Mouse (Mus musculus) left cerebral cortex, adult 2 months (tissue): ENCODE results near the gene Akap10. TPM values are rescaled to one million over a fixed set of nuclear protein-coding genes. Genes with fewer than 3 reads are reported as not detected.

Experiments
- DNase-seq, 2 experiments: peaks; one replicate each; pipeline ENCODE4 v3.0.0; 2021 to 2022; ENCODE audit warnings: low spot score in 2 of 2, mixed read lengths in 1 of 2; ENCODE audit errors: extremely low spot score in 1 of 2
- H3K27ac ChIP-seq: fragments of 200-600 bp; 2 replicates; pipeline ENCODE4 v1.8.1; 2022
- H3K4me3 ChIP-seq: fragments of 200-600 bp; 2 replicates; pipeline ENCODE4 v1.8.1; 2022
- CTCF ChIP-seq: fragments of 200-600 bp; IDR thresholded peaks from 2 replicates; pipeline ENCODE4 v1.8.1; 2022; ENCODE audit warnings: antibody characterized with exemption, mild to moderate bottlenecking, moderate library complexity
- intact Hi-C: fragments of 180-260 bp; cut with DNase I; formaldehyde crosslinking; loops from one replicate; pipeline ENCODE4 v1.15.1; 2025
- total RNA-seq, 2 experiments: library from RNA; stranded (reverse); gene quantifications; 2 replicates each; pipeline ENCODE4 v1.2.3; 2021

The Akap10 gene
- total RNA-seq, 2 experiments from 2014 or later, result 36.8 to 37.0 TPM

DNA sequence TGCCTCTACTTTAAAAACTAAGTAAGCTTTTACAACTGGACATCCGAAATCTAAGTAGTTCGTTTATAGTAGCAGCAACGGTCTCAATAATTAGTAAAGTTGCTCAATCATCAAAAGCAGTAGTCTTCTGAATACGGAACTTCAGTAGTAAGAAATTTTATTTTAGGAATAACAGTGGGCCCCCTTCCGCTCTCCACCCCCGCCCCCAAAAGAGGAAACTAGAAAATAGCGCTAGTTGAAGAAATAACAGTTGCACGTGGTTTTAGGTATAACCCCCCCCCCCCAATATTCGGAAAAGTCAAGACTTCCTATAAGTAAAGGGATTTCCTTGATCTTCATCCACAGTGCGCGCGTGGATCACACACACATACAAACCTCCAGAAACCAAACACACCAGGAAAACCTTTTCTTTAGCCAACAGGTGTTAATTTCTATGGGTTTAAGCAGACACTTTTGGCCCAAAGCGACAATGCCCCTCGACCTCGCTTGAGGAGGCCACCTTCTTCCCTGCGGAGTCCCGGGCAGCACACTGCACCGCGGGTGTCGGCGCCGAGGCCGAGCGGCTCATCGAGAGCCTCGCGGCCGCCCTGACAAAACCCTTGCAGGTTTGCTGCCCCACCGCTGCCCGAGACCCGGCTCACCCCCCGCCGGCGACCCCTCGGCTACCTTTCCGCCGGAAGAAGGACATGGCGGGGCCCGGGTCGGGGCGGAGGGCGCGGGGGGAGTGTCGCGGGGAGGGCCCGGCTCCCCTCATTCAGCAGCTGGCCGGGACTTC lies 542 bp downstream of the Akap10 start:
- intact Hi-C loops, result loop anchor here (5.0 kb wide), 1 partner anchor 353 kb away; the partner anchor contains the start of genes Ttc19 and Zswim7
- H3K4me3 ChIP-seq, result peak overlapping the region; percentile 96
- H3K27ac ChIP-seq, result peak overlapping the region; percentile 99
- no peak for DNase-seq
- TF ChIP-seq CTCF, result no peak

DNA sequence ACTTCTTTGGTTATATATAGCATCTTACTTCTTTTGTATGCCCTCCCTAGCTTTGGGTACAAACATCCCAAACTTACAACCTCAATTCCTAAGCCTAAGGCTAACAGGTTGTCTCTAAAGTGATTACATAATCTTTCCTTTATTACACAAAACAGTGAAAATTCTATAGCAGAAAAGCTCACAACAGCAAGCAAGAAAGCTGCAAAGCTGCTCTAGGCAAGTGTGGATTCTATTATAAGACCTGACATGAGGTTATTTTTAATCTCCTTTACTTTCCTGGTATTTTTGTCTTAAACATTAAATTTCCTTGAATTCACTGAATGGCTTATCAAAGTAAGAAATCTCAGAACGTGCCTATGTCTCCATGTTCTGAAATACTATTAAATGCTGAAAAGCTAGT lies 6.7 kb downstream of the Akap10 start:
- intact Hi-C loops, result no loop called here
- no peak for DNase-seq
- H3K27ac ChIP-seq, result no peak overlapping the region; the same call in 1 of the 2 replicates
- no peak for TF ChIP-seq CTCF
- no peak overlapping the region for H3K4me3 ChIP-seq

DNA sequence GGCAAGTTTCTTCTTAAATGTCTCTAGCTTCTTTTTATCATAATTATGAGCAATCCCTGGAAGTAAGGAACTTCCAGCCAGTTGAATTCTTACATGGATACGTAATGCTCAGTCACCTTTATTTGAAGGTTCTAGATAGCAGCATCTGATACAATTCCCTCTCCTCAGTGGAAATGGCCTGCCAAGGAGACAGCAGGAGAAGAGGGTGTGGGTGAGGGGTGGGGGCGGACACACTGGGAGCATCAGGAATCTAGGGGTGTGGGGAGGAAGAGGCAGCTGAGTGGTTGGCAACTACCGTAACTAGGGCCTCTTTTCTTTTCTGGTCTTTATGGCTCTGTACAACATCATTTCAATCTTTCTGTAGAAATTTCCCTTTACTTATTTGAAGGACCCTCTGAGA lies 10.3 kb downstream of the Akap10 start:
- Histone ChIP-seq H3K27ac (no peak overlapping the region), H3K4me3 (no peak overlapping the region)
- DNase-seq, result no peak
- intact Hi-C loops, result no loop called here
- TF ChIP-seq CTCF, result no peak

DNA sequence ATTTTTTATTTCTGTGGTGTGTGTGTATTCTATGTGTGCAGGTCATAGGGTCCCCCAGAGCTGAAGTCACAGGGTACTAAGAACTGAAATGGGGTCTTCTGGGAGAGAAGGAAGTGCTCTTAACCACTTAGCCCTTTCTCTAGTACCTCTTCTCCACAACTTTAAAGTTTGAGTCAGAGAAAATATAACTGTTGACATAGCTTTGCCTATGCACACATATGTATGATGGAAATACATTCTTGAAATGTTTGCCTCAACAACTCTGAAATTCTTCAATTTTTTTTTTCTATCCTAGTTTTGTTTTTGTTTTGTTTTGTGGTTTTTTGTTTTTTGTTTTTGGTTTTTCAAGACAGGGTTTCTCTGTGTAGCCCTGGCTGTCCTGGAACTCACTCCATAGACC lies 21.7 kb downstream of the Akap10 start:
- Histone ChIP-seq H3K4me3 (no peak overlapping the region), H3K27ac (no peak overlapping the region)
- no peak for TF ChIP-seq CTCF
- intact Hi-C loops, result no loop called here
- DNase-seq, result no peak

DNA sequence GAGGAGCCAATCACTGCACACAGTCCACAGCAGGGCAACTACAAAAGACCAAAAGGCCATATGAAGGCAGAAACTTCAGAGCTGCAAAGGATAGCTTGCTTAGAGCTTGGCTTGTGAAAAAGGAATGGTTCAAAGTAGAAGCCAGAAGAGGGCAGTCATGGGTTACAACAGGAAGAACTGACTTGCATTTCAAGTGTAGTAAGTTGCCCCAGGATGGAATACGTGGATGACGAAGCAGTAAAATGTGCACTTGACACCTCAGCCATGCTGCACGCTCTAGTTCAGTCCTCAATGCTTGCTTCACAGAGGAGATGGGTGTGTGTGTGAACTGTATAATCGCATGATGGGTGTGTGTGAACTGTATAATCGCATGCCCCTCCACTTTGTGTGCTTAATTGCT lies 47.9 kb downstream of the Akap10 start:
- H3K27ac ChIP-seq, result no peak overlapping the region
- no peak for DNase-seq
- peak; percentile 43 for TF ChIP-seq CTCF
- intact Hi-C loops, result no loop called here
- H3K4me3 ChIP-seq, result no peak overlapping the region

DNA sequence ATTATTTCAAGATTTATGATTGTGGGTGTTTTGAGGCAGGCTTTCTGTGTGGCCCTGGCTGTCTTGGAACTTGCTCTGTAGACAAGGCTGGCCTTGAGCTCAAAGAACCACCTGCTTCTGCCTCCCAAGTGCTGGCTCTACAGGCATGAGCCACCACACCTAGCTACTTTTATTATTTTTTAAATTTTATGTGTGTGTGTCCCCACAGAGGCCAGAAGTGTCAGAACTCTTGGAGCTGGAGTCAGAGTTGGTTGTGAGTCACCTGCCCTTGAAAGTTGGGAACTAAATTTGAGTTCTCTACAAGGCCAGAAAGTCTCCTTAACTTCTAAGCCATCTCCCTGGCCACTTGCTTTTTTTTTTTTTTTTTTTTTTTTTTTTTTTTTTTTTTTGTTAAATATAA lies 50.1 kb downstream of the Akap10 start:
- no peak for TF ChIP-seq CTCF
- Histone ChIP-seq H3K4me3 (no peak overlapping the region), H3K27ac (no peak overlapping the region)
- intact Hi-C loops, result no loop called here
- DNase-seq, result no peak

DNA sequence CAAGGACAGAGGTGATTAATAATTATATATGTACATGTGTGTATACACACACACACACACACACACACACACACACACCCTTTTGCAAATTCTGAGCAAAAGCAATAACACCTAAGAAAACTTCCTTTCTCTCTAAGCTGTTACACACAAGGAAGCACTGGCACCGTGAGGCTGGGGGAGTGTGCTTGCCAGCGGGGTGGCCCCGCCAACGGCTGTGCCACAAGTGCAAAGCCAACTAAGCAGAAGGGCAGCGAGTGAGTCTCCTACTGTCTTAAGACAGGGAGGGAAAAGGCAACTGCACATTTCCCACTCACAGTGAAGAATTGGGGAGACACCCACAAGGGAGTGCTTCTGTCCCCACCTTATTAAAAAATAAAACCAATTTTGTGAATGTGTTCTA lies 58.2 kb downstream of the Akap10 start:
- intact Hi-C loops, result no loop called here

DNA sequence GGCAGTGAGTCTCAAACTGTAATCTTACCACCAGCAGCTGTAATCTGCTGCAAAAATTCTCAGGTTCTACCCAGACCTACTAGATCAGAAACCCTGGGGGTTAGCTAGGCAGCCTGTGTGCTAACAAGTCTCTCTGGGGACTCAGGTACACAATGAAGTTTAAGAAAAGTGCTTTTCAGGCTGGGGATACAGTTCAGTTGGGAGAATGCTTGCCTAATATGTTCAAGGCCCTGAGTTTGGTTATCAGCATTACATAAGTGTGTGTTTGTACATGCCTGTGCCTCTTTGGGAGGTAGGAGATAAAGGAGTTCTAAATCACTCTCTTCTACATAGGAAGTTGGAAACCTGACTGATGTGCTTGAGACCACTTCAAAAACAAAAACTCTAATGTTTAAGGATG lies 63.2 kb downstream of the Akap10 start:
- no peak for TF ChIP-seq CTCF
- H3K27ac ChIP-seq, result no peak overlapping the region
- intact Hi-C loops, result no loop called here

More for the DNA sequence above, 58.2 kb downstream of the Akap10 start:
- H3K4me3 ChIP-seq, result no peak overlapping the region
- H3K27ac ChIP-seq, result no peak overlapping the region
- TF ChIP-seq CTCF, result no peak
- no peak for DNase-seq

DNA sequence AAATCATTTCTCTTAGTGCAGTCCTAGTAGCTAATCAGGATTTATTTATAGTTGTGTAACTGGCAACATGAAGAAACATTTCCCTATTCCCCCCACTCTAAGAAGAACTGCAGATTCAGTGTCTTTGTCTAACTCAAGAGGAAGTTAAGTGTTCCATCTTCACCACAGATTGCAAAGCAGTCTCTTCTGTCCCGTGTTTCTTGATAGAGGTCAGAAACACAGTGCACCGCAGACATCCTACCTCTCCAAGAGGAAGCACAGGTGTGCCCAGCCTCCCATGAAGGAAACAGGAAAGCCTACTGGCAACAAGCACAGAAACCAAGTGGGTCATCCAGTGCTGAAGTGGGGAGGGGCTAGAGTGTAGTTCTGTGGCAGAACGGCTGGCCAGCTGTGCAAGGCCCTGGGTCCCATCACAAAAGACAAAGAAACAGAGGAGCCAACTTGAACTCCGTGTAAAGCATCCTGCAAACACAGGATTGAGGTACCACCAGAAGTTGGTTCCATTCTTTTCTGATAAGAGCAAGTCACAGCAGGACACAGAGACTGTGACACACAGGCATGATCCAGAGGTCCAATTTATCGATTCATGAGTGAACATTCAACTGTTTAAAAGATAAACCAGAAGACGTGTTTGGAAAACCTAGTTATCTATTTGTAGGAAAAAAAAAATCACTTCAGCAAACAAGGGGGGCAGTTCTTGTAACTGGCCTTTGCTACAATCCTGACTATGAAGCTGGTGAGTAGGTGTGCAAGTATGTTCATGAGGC lies 68.1 kb downstream of the Akap10 start:
- TF ChIP-seq CTCF, result no peak
- Histone ChIP-seq H3K4me3 (no peak overlapping the region), H3K27ac (no peak overlapping the region)
- intact Hi-C loops, result no loop called here
- DNase-seq, result no peak

More for the DNA sequence above, 63.2 kb downstream of the Akap10 start:
- DNase-seq, result no peak
- no peak overlapping the region for H3K4me3 ChIP-seq

DNA sequence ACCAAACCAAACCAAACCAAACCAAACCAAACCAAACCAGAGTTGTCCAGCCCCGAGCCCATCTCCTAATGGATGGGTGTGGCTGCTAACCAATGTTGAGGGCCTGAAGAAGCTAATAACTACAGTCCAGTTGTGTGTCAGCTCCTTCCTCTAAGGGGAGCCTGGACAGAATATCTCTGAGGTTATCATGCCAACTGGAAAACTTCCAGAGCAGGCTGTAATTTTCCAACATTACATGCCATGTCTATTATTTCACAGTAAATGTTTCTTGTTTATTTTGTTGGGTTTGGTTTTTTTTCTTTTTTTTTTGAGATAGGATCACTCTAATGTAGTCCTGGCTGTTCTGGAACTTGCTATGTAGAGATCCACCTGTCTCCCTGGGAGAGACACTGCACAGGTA lies 70.7 kb downstream of the Akap10 start:
- TF ChIP-seq CTCF, result no peak
- DNase-seq, result no peak
- Histone ChIP-seq H3K4me3 (no peak overlapping the region), H3K27ac (no peak overlapping the region)
- intact Hi-C loops, result no loop called here

DNA sequence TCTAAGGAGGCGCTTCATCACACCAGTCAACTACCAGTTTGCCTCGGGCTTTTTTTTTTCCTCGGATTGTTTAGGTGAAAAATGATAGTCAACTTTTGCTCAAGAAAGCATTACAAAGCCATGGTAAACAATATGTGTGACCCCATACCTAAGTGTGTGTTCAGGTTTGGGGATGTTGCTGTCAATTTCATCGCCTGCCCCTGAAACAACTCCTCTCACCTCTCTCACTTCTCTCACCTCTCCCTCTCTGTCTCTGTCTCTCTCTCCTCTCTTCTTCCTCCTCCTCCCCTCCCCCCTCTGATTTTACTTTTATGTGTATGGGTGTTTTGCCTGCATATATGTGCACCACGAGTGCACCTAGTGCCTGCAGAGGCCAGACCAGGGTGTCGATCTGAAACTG lies 74.5 kb downstream of the Akap10 start:
- no peak for DNase-seq
- no peak for TF ChIP-seq CTCF
- peak overlapping the region; percentile 97 for H3K27ac ChIP-seq
- intact Hi-C loops, result no loop called here
- peak overlapping the region; percentile 93 for H3K4me3 ChIP-seq

DNA sequence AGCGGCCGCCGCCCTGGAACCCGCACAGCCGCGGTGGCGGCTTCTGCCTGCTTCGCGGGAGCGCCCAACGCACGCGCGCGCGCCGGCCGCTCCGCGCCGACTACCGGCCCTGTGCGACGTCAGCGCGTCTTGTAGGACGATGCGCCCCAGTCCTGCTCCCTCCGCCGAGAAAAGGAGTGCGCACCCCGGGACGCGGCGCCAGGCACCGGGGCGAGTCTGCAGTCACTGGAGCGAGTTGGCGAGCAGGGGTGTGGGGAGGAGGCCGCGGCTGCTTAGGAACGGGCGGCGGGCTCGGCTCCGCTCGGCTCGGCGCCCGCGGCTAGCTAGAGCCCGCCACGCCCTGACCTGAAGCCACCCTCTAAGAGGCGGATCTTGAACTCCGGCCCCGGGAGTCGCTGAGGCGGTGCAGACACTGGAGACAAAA lies 75.1 kb downstream of the Akap10 start, which contains the start of gene Ulk2:
TSS of gene Ulk2 (minus strand) at position 86 of the 424 bp plus-strand sequence.
- no peak for TF ChIP-seq CTCF
- Histone ChIP-seq H3K4me3 (peak within 1 kb of the TSS; percentile 93), H3K27ac (peak within 1 kb of the TSS; percentile 97)
- DNase-seq, result peak; percentile 89 to 92
- intact Hi-C loops, result no loop called here
